Mouse (Mus musculus) midbrain, embryonic 15.5 days (tissue): ENCODE measurements at regions not wholly inside any gene's neighbourhood (a gene's known extent, or its start where the extent isn't known, plus 50 kb on each side); places are given as distances from the start of the nearest gene placed in this dataset.
"Not testable (repeated sequence)": the region's sequence is repeated elsewhere in the genome, so short reads cannot be mapped to it uniquely, and the experiment has no call there.

Source experiments
- ATAC-seq: fragments of 200-750 bp; cut with Nextera tagmentation; replicated peaks from 2 replicates; pipeline ENCODE4 v1.8.0; 2017; ENCODE audit warnings: moderate TSS enrichment
- H3K27ac ChIP-seq: fragments of 300-500 bp; sonication (generic); 2 replicates; pipeline ENCODE4 v1.5.1; 2015; ENCODE audit warnings: mild to moderate bottlenecking, inconsistent platforms
- H3K27me3 ChIP-seq: fragments of 300-500 bp; sonication (generic); replicated peaks from 2 replicates; pipeline ENCODE4 v1.6.1; 2015; ENCODE audit warnings: inconsistent platforms
- H3K36me3 ChIP-seq: fragments of 300-500 bp; sonication (generic); replicated peaks from 2 replicates; pipeline ENCODE4 v1.6.1; 2015; ENCODE audit warnings: inconsistent platforms
- H3K4me1 ChIP-seq: fragments of 300-500 bp; sonication (generic); 2 replicates; pipeline ENCODE4 v1.6.1; 2015; ENCODE audit warnings: inconsistent platforms
- H3K4me2 ChIP-seq: fragments of 300-500 bp; sonication (generic); 2 replicates; pipeline ENCODE4 v1.6.1; 2015; ENCODE audit warnings: inconsistent platforms, mild to moderate bottlenecking, moderate library complexity
- H3K4me3 ChIP-seq: fragments of 300-500 bp; sonication (generic); 2 replicates; pipeline ENCODE4 v1.5.1; 2015; ENCODE audit warnings: mild to moderate bottlenecking, inconsistent platforms
- H3K9ac ChIP-seq: fragments of 300-500 bp; sonication (generic); 2 replicates; pipeline ENCODE4 v1.6.1; 2015; ENCODE audit warnings: mild to moderate bottlenecking, inconsistent platforms
- H3K9me3 ChIP-seq: fragments of 300-500 bp; sonication (generic); 2 replicates; pipeline ENCODE4 v1.6.1; 2016; ENCODE audit warnings: inconsistent platforms
- WGBS: fragments of 180-500 bp; shearing (Covaris S2); methylation state at CpG from one replicate; pipeline ENCODE4 v1.1.7; 2015; ENCODE audit warnings: mixed read lengths; 5-methylcytosine and 5-hydroxymethylcytosine counted together

DNA sequence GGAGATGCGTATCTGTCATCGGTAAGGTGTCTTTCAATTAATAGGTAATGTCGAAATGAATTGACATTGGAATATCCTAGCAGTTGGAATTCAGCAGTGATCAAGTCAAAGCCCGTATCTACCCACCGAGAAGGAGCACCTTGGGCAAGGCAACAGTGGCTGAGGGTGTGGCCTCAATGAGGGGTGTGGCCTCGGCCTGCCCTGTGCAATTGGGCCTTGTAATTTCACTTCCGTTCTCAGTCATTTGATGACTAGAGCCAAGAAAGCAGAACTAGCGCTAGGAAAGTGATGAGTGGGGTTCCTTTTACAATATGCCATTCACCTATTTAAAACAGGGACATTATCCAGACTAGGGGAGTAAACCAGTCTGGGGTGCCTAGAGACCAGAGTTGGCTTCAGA, 77.6 kb downstream of the Elovl4 start:
- no peaks in the 10 kb centered on the region for H3K27me3 ChIP-seq
- H3K4me3 ChIP-seq: no peak overlapping the region
- H3K9ac ChIP-seq: no peak overlapping the region
- WGBS: 86% methylated on average over 8 of the region's 8 CpGs
- no peak overlapping the region for H3K27ac ChIP-seq
- H3K36me3 ChIP-seq: no peaks in the 10 kb centered on the region
- no peaks in the 10 kb centered on the region for H3K4me1 ChIP-seq
- ATAC-seq: no peak
- no peaks in the 10 kb centered on the region for H3K9me3 ChIP-seq
- no peak overlapping the region for H3K4me2 ChIP-seq

GRCm38 (mm10) chr9:83727462-83728189, 78.5 kb downstream of the Elovl4 start:
- Histone ChIP-seq H3K27ac (no peak overlapping the region), H3K4me3 (peak overlapping the region; percentile 30), H3K27me3 (no peaks in the 10 kb centered on the region), H3K36me3 (no peaks in the 10 kb centered on the region), H3K4me2 (peak overlapping the region; percentile 52), H3K9me3 (no peaks in the 10 kb centered on the region), H3K4me1 (no peaks in the 10 kb centered on the region), H3K9ac (peak overlapping the region; percentile 13; the same call in 1 of the 2 replicates)
- ATAC-seq: peak; percentile 91
- WGBS: 13% methylated on average over 14 of the region's 14 CpGs

GRCm38 (mm10) chr9:83726979-83727378, 79.1 kb downstream of the Elovl4 start:
- Histone ChIP-seq H3K4me3 (peak overlapping the region; percentile 30), H3K27me3 (no peaks in the 10 kb centered on the region), H3K9me3 (no peaks in the 10 kb centered on the region), H3K4me2 (peak overlapping the region; percentile 52), H3K27ac (no peak overlapping the region), H3K36me3 (no peaks in the 10 kb centered on the region), H3K4me1 (no peaks in the 10 kb centered on the region), H3K9ac (peak overlapping the region; percentile 13; the same call in 1 of the 2 replicates)
- 47% methylated on average over 16 of the region's 16 CpGs for WGBS
- peak; percentile 43 for ATAC-seq

- ATAC-seq: no peak
- Histone ChIP-seq H3K9me3 (no peaks in the 10 kb centered on the region), H3K36me3 (no peaks in the 10 kb centered on the region), H3K27me3 (no peaks in the 10 kb centered on the region), H3K4me1 (no peaks in the 10 kb centered on the region), H3K27ac (no peak overlapping the region), H3K4me2 (no peak overlapping the region), H3K4me3 (no peak overlapping the region), H3K9ac (no peak overlapping the region)
- 34% methylated on average over 9 of the region's 9 CpGs for WGBS
Observed at GRCm38 (mm10) chr9:83726105-83726504, 80.0 kb downstream of the Elovl4 start.

- Histone ChIP-seq H3K27me3 (no peaks in the 10 kb centered on the region), H3K27ac (no peak overlapping the region), H3K9ac (no peak overlapping the region), H3K9me3 (no peaks in the 10 kb centered on the region), H3K4me2 (no peak overlapping the region), H3K4me1 (no peaks in the 10 kb centered on the region), H3K4me3 (no peak overlapping the region), H3K36me3 (no peaks in the 10 kb centered on the region)
- WGBS: 86% methylated on average over 8 of the region's 8 CpGs
- no peak for ATAC-seq
Observed at GRCm38 (mm10) chr9:83725545-83725944, 80.5 kb downstream of the Elovl4 start.

DNA sequence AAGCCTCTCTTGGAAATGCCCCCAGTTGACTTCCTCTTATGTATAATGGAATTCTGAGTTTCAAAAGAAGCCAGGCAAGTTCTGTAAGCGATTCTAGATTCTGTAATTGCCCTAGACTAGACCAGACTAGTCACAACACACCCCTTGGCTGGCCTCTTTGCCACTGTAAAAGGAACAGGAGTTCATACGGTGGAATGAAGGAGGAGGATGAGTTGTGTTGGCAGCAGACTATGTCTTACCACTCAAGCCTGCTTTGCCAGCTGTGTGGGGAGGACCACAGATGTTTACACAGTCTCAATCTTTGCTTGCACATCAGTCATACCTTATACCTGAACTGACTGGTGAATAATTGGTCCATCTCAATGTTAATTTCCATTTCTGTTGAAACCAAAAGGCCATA, 85.1 kb downstream of the Elovl4 start:
- 78% methylated on average over 2 of the region's 2 CpGs for WGBS
- Histone ChIP-seq H3K9ac (no peak overlapping the region), H3K36me3 (no peaks in the 10 kb centered on the region), H3K27ac (no peak overlapping the region), H3K4me1 (no peaks in the 10 kb centered on the region), H3K4me2 (no peak overlapping the region), H3K4me3 (no peak overlapping the region), H3K27me3 (no peaks in the 10 kb centered on the region), H3K9me3 (no peaks in the 10 kb centered on the region)
- ATAC-seq: no peak

GRCm38 (mm10) chr9:83719811-83720210, 86.3 kb downstream of the Elovl4 start:
- H3K4me3 ChIP-seq: no peak overlapping the region
- no peak for ATAC-seq
- WGBS: 76% methylated on average over 4 of the region's 4 CpGs
- H3K9ac ChIP-seq: no peak overlapping the region
- no peaks in the 10 kb centered on the region for H3K36me3 ChIP-seq
- no peaks in the 10 kb centered on the region for H3K9me3 ChIP-seq
- H3K27me3 ChIP-seq: no peaks in the 10 kb centered on the region
- no peaks in the 10 kb centered on the region for H3K4me1 ChIP-seq
- no peak overlapping the region for H3K4me2 ChIP-seq
- no peak overlapping the region for H3K27ac ChIP-seq

GRCm38 (mm10) chr9:83718084-83718483, 88.0 kb downstream of the Elovl4 start:
- H3K27ac ChIP-seq, H3K9me3 ChIP-seq, H3K4me2 ChIP-seq, H3K4me1 ChIP-seq, H3K9ac ChIP-seq, H3K27me3 ChIP-seq, ATAC-seq, H3K36me3 ChIP-seq, H3K4me3 ChIP-seq: not testable (repeated sequence)
- WGBS: 93% methylated on average over 2 of the region's 2 CpGs

DNA sequence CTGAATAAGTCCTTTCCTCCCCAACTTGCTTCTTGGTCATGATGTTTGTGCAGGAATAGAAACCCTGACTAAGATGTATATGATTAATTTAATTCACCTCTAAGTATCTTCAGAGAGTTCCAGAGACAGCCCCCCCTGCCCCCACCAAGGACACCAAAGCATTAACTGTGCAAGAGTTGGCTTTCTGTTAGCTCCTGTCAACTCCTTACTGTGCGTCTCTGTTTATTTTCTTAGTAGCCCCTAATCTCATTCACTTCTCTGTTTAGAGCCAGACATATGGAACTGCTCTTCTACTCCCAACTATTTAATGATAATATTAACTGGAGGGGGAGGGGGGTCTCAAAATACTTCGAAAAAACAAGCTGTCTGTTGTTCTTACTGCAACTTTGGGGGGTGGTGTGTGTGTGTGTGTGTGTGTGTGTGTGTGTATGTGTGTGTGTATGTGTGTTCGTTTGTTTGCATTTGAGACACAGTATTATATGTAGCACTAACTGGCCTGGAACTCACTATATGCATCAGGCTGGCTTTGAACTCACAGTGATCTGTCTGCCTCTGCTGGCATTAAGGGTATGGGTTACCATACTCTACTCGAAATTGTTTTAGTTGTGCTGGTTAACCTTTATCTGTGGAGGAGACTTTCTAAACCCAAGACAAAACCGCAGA, 89.8 kb downstream of the Elovl4 start:
- Histone ChIP-seq H3K9ac (no peak overlapping the region), H3K27ac (no peak overlapping the region), H3K27me3 (no peaks in the 10 kb centered on the region), H3K9me3 (no peaks in the 10 kb centered on the region), H3K4me1 (no peaks in the 10 kb centered on the region), H3K4me3 (no peak overlapping the region), H3K36me3 (no peaks in the 10 kb centered on the region), H3K4me2 (no peak overlapping the region)
- WGBS: 81% methylated on average over 5 of the region's 5 CpGs
- ATAC-seq: no peak

DNA sequence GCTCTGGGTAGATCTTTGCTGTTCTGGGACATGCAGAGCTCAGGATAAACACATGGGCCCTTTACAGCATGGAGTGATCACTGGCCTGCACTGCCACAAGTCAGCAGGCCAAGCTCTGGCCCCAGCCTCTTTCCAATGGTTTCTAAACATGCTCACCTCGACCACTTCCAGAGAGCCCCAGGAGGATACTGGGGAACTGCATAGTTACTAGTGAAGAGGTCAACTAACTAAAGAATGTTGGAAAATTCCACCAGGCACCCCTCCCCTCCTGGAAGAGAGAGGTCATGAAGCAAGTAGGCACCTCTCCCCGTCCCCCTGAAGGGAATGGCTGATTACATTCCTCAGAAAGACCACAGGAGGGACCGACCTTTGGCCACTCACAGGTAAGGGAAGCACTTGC, 98.7 kb downstream of the Elovl4 start:
- Histone ChIP-seq H3K4me3 (no peak overlapping the region), H3K36me3 (no peaks in the 10 kb centered on the region), H3K27me3 (no peaks in the 10 kb centered on the region), H3K27ac (no peak overlapping the region), H3K4me1 (no peaks in the 10 kb centered on the region), H3K9ac (no peak overlapping the region), H3K9me3 (no peaks in the 10 kb centered on the region), H3K4me2 (no peak overlapping the region)
- ATAC-seq: no peak
- WGBS: 74% methylated on average over 3 of the region's 3 CpGs

GRCm38 (mm10) chr9:83706071-83706470, 100.0 kb downstream of the Elovl4 start:
- H3K9me3 ChIP-seq: no peaks in the 10 kb centered on the region
- no peak overlapping the region for H3K4me2 ChIP-seq
- no peak for ATAC-seq
- H3K9ac ChIP-seq: no peak overlapping the region
- WGBS: 79% methylated on average over 6 of the region's 6 CpGs
- no peaks in the 10 kb centered on the region for H3K4me1 ChIP-seq
- H3K27me3 ChIP-seq: no peaks in the 10 kb centered on the region
- H3K36me3 ChIP-seq: no peaks in the 10 kb centered on the region
- H3K4me3 ChIP-seq: no peak overlapping the region
- H3K27ac ChIP-seq: no peak overlapping the region

DNA sequence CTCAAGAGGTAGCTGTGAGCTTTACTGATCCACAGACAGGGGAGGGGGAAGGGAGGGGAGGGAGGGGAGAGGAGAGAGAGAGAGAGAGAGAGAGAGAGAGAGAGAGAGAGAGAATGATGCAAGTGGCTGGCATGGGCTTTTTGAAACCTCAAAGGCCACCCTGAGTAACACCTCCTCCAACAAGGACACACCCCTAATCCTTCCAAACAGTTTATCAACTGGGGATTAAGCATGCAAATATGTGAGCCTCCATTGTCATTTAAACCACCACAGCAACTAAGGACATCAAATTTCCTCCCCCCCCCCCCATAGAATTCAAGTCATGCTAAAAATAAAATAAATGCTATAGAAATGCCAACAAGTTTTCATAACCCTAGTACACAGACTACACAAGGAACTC, 101.9 kb downstream of the Elovl4 start:
- Histone ChIP-seq H3K4me3 (no peak overlapping the region), H3K36me3 (no peaks in the 10 kb centered on the region), H3K9me3 (no peaks in the 10 kb centered on the region), H3K4me2 (no peak overlapping the region), H3K9ac (no peak overlapping the region), H3K27me3 (no peaks in the 10 kb centered on the region), H3K27ac (no peak overlapping the region), H3K4me1 (no peaks in the 10 kb centered on the region)
- ATAC-seq: no peak

GRCm38 (mm10) chr9:83700916-83701315, 105.2 kb downstream of the Elovl4 start:
- ATAC-seq: no peak
- WGBS: 83% methylated on average over 7 of the region's 7 CpGs
- no peak overlapping the region for H3K27ac ChIP-seq

More at GRCm38 (mm10) chr9:83700916-83701315, 105.2 kb downstream of the Elovl4 start:
- no peaks in the 10 kb centered on the region for H3K36me3 ChIP-seq
- H3K27me3 ChIP-seq: no peaks in the 10 kb centered on the region
- H3K4me2 ChIP-seq: no peak overlapping the region
- no peaks in the 10 kb centered on the region for H3K4me1 ChIP-seq
- no peaks in the 10 kb centered on the region for H3K9me3 ChIP-seq
- no peak overlapping the region for H3K9ac ChIP-seq
- no peak overlapping the region for H3K4me3 ChIP-seq
